Mouse (Mus musculus): ENCODE results near the gene Slc35f5. TPM values are rescaled to one million over a fixed set of nuclear protein-coding genes. Genes with fewer than 3 reads are reported as not detected.

The Slc35f5 gene
- polyA plus RNA-seq, 1 experiment, result 23.6 TPM

- Histone ChIP-seq H3K36me3 (ENCODE audit: control insufficient read depth, insufficient read depth, low read length, poor library complexity, severe bottlenecking) (no peaks in the 10 kb centered on the region), H3K9me3 (replicated peaks; ENCODE audit: control insufficient read depth, insufficient read depth, low read length, poor library complexity, severe bottlenecking) (peaks cover 14% of the 10 kb centered on the region), H3K27ac (ENCODE audit: insufficient read depth, low read length) (no peak overlapping the region), H3K9ac (ENCODE audit: low read depth, poor library complexity, severe bottlenecking) (no peak overlapping the region), H3K27me3 (ENCODE audit: control insufficient read depth, insufficient read depth, low read length, poor library complexity, severe bottlenecking) (no peaks in the 10 kb centered on the region), H3K4me3 (ENCODE audit: low read depth, low read length) (no peak overlapping the region), H3K4me1 (ENCODE audit: control insufficient read depth, insufficient read depth, low read length) (no peaks in the 10 kb centered on the region)
- no peak for TF ChIP-seq POLR2A (IDR thresholded peaks at IDR 0.05; ENCODE audit: insufficient read depth, low read length)
Measured at GRCm38 (mm10) chr1:125639501-125640253, 79.3 kb downstream of the Slc35f5 start.

- no peak overlapping the region for H3K4me3 ChIP-seq (ENCODE audit: low read depth, low read length)
- H3K9me3 ChIP-seq (replicated peaks; ENCODE audit: control insufficient read depth, insufficient read depth, low read length, poor library complexity, severe bottlenecking), result peaks cover 14% of the 10 kb centered on the region
- TF ChIP-seq POLR2A (IDR thresholded peaks at IDR 0.05; ENCODE audit: insufficient read depth, low read length) (no peak), CTCF (IDR thresholded peaks at IDR 0.05; ENCODE audit: low read depth, low read length) (no peak), EP300 (IDR thresholded peaks at IDR 0.05; ENCODE audit: insufficient read depth, low read depth, low read length) (no peak)
- no peak overlapping the region for H3K9ac ChIP-seq (ENCODE audit: low read depth, poor library complexity, severe bottlenecking)
- no peak overlapping the region for H3K27ac ChIP-seq (ENCODE audit: insufficient read depth, low read length)
- H3K36me3 ChIP-seq (ENCODE audit: control insufficient read depth, insufficient read depth, low read length, poor library complexity, severe bottlenecking), result no peaks in the 10 kb centered on the region
- no peaks in the 10 kb centered on the region for H3K4me1 ChIP-seq (ENCODE audit: control insufficient read depth, insufficient read depth, low read length)
- no peaks in the 10 kb centered on the region for H3K27me3 ChIP-seq (ENCODE audit: control insufficient read depth, insufficient read depth, low read length, poor library complexity, severe bottlenecking)
Measured at GRCm38 (mm10) chr1:125643643-125644042, 83.2 kb downstream of the Slc35f5 start.

Other genes with a start within 250 kb of the Slc35f5 start
- 256 and 269 TPM in 2 replicates for gene Actr3, start 124.9 kb upstream of the Slc35f5 start, polyA plus RNA-seq (2011; ENCODE audit: insufficient read depth, insufficient read length, low read depth, missing spikeins)
- gene Gpr39, start 116.4 kb downstream of the Slc35f5 start, polyA plus RNA-seq (2011; ENCODE audit: insufficient read depth, insufficient read length, low read depth, missing spikeins), result 0.93 and 1.1 TPM in 2 replicates

All from ES-Bruce4 (cell line).